Mouse (Mus musculus) ES-Bruce4 (cell line): ENCODE data around the gene 4833439L19Rik. TPM values are rescaled to one million over a fixed set of nuclear protein-coding genes. Genes with fewer than 3 reads are reported as not detected.
A peak's percentile ranks its signal among the peaks of the same experiment; 100 is the strongest.
"Not testable (repeated sequence)": the region's sequence is repeated elsewhere in the genome, so short reads cannot be mapped to it uniquely, and the experiment has no call there.

Source experiments
- H3K27ac ChIP-seq: 2 replicates; pipeline ENCODE4 v1.5.1; 2012; ENCODE audit warnings: low read length, inconsistent platforms; ENCODE audit not compliant: insufficient read depth
- H3K27me3 ChIP-seq: 2 replicates; pipeline ENCODE4 v1.6.1; 2012; ENCODE audit warnings: mild to moderate bottlenecking, low read length, inconsistent platforms; ENCODE audit not compliant: control insufficient read depth, poor library complexity, insufficient read depth, severe bottlenecking
- H3K36me3 ChIP-seq: 2 replicates; pipeline ENCODE4 v1.6.1; 2012; ENCODE audit warnings: inconsistent platforms, mild to moderate bottlenecking, low read length, moderate library complexity; ENCODE audit not compliant: control insufficient read depth, poor library complexity, insufficient read depth, severe bottlenecking
- H3K4me1 ChIP-seq: one replicate; pipeline ENCODE4 v1.8.1; 2011; ENCODE audit warnings: low read length; ENCODE audit not compliant: control insufficient read depth, insufficient read depth
- H3K4me3 ChIP-seq: 2 replicates; pipeline ENCODE4 v1.5.1; 2011; ENCODE audit warnings: low read depth, mild to moderate bottlenecking, low read length
- H3K9ac ChIP-seq: 2 replicates; pipeline ENCODE4 v1.6.1; 2012; ENCODE audit warnings: low read depth, mild to moderate bottlenecking, inconsistent platforms; ENCODE audit not compliant: poor library complexity, severe bottlenecking
- H3K9me3 ChIP-seq: replicated peaks from 2 replicates; pipeline ENCODE4 v1.6.1; 2012; ENCODE audit warnings: mild to moderate bottlenecking, low read length, inconsistent platforms; ENCODE audit not compliant: control insufficient read depth, poor library complexity, insufficient read depth, severe bottlenecking
- CTCF ChIP-seq: IDR thresholded peaks from one replicate; pipeline ENCODE4 v1.8.1; 2011; ENCODE audit warnings: low read depth, low read length
- EP300 ChIP-seq: IDR thresholded peaks from 2 replicates; pipeline ENCODE4 v1.6.1; 2011; ENCODE audit warnings: low read depth, low read length; ENCODE audit not compliant: insufficient read depth
- POLR2A ChIP-seq: IDR thresholded peaks from one replicate; pipeline ENCODE4 v1.8.1; 2011; ENCODE audit warnings: low read length; ENCODE audit not compliant: insufficient read depth
- polyA plus RNA-seq: library from polyadenylated mRNA; stranded (reverse); fragments of >200 nt; gene quantifications from 2 replicates; pipeline ENCODE4 v1.2.4, GENCODE M21; 2011; ENCODE audit warnings: low read depth; ENCODE audit not compliant: missing spikeins, insufficient read depth, insufficient read length

Gene 4833439L19Rik
- 110 and 111 TPM in 2 replicates for polyA plus RNA-seq

DNA sequence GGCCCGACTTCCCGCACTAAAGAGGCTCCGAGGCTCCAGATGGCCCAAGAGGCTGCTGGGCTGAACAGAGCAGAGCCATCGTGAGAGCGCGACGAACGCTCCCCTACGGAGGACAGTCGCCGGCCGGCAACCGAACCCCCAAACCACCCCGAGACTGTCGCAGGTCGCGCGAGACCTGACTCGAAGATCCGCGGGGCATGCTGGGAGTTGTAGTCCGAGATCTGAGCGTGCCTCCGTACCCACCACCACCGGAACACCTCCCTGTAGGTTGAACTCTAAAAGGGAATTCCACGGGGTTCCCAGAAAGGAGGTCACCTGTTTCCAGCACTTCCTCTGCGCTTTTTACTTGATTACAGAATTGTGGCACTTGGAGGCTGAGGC, at the start of gene 4833439L19Rik:
Gene 4833439L19Rik, minus strand, starts transcription at position 235 of the 381 bp plus-strand sequence.
- peaks cover 7% of the 10 kb centered on the region for H3K36me3 ChIP-seq
- H3K4me3 ChIP-seq: peak within 1 kb of the TSS; percentile 88
- H3K27me3 ChIP-seq: no peaks in the 10 kb centered on the region
- no peaks in the 10 kb centered on the region for H3K9me3 ChIP-seq
- TF ChIP-seq CTCF (no peak), POLR2A (peak; percentile 81)
- peak within 1 kb of the TSS; percentile 82 for H3K9ac ChIP-seq
- peak within 1 kb of the TSS; percentile 88 for H3K27ac ChIP-seq
- peaks cover 2% of the 10 kb centered on the region for H3K4me1 ChIP-seq

DNA sequence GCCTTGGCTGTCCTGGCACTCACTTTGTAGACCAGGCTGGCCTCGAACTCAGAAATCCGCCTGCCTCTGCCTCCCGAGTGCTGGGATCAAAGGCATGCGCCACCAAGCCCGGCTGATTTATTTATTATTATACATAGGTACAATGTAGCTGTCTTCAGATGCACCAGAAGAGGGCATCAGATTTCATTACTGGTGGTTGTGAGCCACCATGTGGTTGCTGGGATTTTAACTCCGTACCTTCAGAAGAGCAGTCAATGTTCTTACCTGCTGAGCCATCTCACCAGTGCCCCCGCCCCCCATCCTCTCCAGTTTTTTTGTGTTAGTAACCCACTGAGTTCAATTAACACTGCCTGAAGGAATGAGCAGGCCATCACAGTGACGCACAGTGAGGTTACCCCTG, 47.9 kb upstream of the 4833439L19Rik start:
- H3K27ac ChIP-seq, H3K9ac ChIP-seq, H3K36me3 ChIP-seq, H3K4me3 ChIP-seq, H3K27me3 ChIP-seq, H3K4me1 ChIP-seq, H3K9me3 ChIP-seq: not testable (repeated sequence)

DNA sequence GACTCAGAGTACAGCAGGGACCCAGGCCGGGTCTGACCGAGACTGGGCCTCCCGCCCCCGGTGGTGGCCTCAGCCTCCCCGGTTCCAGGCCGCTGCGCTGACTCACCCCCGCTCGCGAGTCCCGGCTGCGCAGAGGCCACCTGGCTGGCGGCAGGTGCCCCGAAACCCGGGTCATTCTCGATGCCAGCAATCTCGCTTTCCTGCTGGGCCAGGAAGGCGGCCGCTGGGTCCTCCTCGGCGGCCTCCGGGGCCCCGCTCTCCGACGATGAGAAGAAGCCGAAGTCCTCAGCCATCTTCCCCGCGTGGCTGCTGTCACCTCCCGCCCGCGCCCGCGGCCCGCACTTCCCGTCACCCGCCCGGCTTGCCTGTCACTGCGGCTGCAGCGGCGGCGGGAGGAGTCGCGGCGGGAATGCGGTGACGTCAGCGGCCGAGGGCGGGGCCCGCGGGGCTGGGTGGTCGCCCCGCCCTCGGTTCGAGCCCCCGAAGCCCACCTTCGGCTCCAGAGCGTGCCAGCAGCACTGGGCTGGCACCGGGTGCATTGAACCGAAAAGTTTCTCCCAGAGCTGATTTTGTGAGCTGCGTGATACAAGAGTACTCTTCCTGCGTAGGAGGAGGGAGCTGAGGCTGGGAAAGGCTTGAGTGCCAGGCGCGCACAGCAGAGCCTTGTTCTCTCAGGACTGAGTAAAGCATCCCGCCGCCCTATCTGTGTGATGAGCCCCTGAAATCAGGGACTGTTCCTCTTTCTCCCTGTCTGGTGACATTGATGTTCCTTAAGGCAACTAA, 45.9 kb upstream of the 4833439L19Rik start, which contains the start of gene Cltb:
Gene Cltb, minus strand, starts transcription at position 373 of the 783 bp plus-strand sequence.
- H3K36me3 ChIP-seq: no peaks in the 10 kb centered on the region
- H3K9ac ChIP-seq: peak within 1 kb of the TSS; percentile 47
- no peak within 1 kb of the TSS for H3K27ac ChIP-seq
- no peaks in the 10 kb centered on the region for H3K27me3 ChIP-seq
- no peaks in the 10 kb centered on the region for H3K9me3 ChIP-seq
- peak within 1 kb of the TSS; percentile 89 for H3K4me3 ChIP-seq
- H3K4me1 ChIP-seq: peaks cover 3% of the 10 kb centered on the region
- TF ChIP-seq EP300 (no peak), POLR2A (no peak), CTCF (no peak)

DNA sequence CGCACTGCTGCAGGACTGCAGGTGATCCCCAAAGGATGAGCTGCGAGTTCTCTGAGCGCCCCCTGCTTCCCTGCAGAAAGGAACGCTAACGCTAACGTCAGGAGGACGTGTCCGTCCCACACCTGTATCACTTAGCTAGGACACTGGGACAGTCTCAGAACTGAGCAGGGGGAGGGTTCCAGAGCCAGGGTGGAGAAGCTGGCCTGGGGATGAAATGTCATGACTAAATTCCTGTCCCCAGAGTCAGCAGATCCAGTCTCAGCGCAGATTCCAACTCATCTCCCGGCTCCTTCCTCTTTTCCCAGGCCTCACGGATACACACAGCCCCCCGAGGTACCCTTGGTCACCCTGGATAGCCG, 45.4 kb upstream of the 4833439L19Rik start:
- TF ChIP-seq EP300 (no peak), CTCF (peak; percentile 3), POLR2A (no peak)
- Histone ChIP-seq H3K27me3 (no peaks in the 10 kb centered on the region), H3K27ac (no peak overlapping the region), H3K9ac (peak overlapping the region; percentile 47), H3K36me3 (no peaks in the 10 kb centered on the region), H3K9me3 (no peaks in the 10 kb centered on the region), H3K4me3 (peak overlapping the region; percentile 89), H3K4me1 (peaks cover 6% of the 10 kb centered on the region)

DNA sequence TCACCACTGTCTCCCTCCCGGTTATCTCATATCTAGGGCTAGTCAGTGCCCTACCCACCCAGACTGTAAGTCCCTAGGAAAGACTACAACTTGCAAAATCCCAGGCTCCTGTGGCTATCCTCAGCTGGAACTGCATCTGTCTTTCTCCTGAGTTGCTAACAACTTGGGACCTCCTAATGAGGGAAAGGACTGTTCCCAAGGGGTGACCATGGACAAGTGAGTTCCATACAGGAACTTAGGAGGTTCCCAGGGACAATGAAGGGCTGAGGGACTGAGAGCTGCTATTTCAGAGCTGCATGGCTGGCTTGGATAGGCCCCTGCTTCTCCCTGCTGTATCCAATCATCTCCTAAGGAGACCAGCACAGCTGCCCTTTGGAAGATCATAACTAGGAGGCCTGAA, 44.1 kb upstream of the 4833439L19Rik start:
- Histone ChIP-seq H3K9ac (no peak overlapping the region), H3K4me3 (no peak overlapping the region), H3K36me3 (no peaks in the 10 kb centered on the region), H3K27ac (peak overlapping the region; percentile 54; the same call in 1 of the 2 replicates), H3K9me3 (no peaks in the 10 kb centered on the region), H3K4me1 (peaks cover 6% of the 10 kb centered on the region), H3K27me3 (no peaks in the 10 kb centered on the region)
- TF ChIP-seq CTCF: no peak
- no peak for TF ChIP-seq EP300

DNA sequence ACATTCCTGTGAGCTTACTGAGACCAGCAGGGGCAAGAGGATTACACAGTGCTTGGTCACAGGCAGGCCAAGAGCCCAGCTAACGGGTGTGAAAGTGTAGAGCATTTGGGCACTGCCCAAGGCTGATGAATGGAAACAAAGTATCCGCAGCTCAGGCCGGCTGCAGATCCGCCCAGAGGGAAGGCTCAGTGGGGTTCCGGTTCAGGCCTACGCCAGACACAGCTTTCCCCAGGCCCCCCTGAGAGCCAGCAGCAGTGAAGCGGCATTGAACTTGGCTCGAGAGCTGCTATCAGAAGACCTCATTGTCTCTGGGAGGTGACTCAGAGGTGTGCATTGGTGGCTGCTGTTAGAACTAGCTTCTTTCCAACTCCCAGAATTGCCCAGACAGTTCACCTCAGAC, 43.4 kb upstream of the 4833439L19Rik start:
- Histone ChIP-seq H3K36me3 (no peaks in the 10 kb centered on the region), H3K9ac (no peak overlapping the region), H3K4me3 (no peak overlapping the region), H3K4me1 (peaks cover 6% of the 10 kb centered on the region), H3K27me3 (no peaks in the 10 kb centered on the region), H3K27ac (peak overlapping the region; percentile 54), H3K9me3 (no peaks in the 10 kb centered on the region)
- TF ChIP-seq EP300: no peak
